Mouse (Mus musculus) large intestine, adult 2 months (tissue): ENCODE measurements at regions not wholly inside any gene's neighbourhood (a gene's known extent, or its start where the extent isn't known, plus 50 kb on each side); places are given as distances from the start of the nearest gene placed in this dataset.

Experiments used
- DNase-seq: peaks from one replicate; pipeline ENCODE4 v3.0.0-alpha.2; 2012; ENCODE audit warnings: low read depth, low spot score
- WGBS: fragments of 180-500 bp; shearing (Covaris S2); methylation state at CpG from one replicate; pipeline ENCODE4 v1.1.7; 2018; 5-methylcytosine and 5-hydroxymethylcytosine counted together

DNA sequence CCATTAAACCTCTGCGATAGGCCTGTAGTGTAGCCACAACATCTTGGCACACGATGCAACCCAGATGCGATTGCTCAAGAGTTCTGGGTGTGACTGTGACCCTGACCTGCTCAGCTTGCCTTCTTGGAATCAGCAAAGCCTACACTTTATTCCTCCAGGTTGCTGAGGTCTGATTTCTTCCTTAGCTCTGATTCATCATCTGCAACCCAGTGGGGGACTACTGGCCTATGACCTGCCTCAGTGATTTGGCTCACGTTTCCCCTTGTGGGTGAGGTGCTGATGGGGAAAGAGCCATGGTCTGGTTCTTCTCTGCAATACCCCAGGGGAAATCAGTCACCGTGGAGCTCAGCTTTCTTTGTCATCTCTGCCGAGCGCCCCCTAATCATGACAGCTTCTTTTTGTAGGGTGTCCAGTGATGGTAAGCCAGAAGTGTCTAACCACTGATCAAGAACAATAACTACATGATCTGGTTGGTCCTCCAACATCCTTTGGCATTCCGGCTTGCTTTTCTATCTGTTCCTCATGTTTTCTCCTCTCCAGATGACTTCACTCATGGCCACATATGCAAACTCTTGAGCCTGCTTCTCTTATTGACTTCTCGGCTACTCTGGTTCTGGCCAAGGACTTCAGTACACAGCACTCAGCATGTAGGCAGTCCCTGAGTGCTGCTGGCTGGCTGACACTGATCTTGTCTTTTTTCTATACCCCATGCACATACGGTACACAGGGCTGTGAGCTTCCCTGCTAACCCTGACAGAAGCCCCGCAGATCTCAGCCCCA lies 163.0 kb downstream of the Gm45692 start:
- DNase-seq: no peak
- 74% methylated on average over 11 of the region's 11 CpGs for WGBS

- WGBS: 79% methylated on average over 2 of the region's 2 CpGs
- no peak for DNase-seq
These were observed 164.6 kb downstream of the Gm45692 start for GRCm38 (mm10) chr8:26283957-26284356.

DNA sequence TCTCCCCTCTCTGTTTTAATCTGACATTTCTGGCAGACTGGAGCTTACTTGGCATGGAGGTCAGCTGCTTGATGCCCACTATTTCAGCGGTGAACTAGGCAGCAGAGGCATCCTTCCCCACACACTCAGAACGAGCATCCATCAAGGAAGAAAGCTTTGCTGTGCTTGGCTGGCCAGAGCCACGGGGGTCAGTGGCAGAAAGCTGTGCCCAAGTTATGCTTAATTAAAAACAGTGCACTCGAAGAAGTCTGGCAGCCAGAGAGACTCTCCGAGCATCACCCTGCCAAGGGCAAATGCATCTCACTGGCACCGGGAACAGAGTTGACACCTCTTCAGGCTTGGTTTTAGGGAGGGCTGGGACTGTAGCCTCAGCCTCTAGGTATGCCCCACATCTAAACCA lies 168.3 kb downstream of the Gm45692 start:
- DNase-seq: no peak
- WGBS: 67% methylated on average over 6 of the region's 6 CpGs

DNA sequence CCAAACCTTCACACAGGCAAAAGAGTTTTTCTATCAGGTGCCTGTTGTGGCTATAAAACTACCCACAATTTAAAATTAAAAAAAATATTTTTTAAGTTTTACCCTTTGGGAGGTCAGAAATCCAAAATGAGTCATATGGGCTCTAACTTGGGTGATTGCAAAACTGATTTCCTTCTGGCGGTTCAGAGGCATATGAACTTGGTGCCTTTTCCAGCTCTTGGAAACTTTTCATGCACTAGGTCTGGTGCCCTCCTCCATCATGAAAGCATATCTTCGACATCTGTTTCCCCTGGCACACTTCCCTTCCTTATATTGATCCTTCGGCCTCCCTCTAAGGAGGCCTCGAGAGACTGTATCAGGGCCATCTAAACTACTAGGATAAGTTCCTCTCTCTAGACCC lies 168.8 kb downstream of the Gm45692 start:
- DNase-seq: no peak
- 73% methylated on average over 4 of the region's 4 CpGs for WGBS

DNA sequence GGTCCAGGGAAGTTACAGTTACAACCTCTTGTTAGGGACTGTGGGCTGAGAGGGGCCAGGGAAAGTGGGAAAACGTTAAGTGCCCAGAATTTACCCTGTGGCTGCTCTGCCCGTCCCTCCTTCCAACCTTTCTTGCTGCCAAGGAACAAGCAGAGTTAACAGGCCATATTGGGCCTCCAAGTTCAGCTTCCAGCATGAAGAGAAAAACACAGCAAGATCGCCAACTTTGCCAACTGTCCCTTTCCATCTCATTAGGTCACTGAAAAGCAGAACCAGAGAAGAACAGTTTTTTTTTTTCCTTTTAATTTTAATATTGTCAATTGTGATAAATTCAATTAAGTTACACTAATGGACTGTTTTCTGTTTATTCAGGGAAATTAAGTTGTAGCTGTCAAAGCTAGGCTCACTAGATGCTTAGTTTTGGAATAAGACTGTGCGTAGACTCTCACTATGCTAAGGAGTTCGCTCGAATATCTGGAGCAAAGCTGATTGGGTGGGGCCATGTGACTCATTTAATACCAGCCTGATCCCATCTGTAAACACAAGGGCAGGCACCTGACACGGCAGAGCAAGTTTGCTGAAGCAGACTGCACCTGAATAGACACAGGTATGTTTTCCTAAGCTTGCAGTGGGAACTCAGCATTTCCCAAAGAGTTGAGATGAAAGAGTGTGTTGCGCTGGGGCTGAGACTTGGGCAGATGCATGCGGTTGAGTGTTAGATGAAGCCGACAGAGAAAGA lies 178.9 kb downstream of the Gm45692 start:
- DNase-seq: no peak
- WGBS: 64% methylated on average over 10 of the region's 10 CpGs

DNA sequence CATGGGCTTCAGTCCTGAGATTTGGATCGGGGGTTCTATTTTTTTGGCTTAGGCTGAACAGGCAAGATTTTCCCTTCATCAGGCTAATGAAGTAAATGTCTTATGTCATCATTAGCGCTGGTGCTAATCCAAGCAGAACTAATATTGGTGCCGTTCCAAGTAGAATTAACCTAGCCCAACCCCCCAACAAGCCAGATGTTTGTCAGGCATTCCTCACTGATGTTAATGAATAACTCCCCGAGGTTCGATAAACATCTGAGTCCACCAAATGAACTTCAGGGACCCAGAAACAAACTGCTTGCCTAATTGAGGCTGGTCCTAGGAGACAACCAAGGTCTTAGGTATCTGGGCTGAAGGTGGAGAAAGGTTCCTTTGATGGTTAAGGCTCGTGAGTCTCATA lies 180.9 kb downstream of the Gm45692 start:
- 24% methylated on average over 6 of the region's 6 CpGs for WGBS
- DNase-seq: no peak

- WGBS: 63% methylated on average over 4 of the region's 4 CpGs
- DNase-seq: no peak
These were observed 182.6 kb downstream of the Gm45692 start for GRCm38 (mm10) chr8:26301961-26302360.

- DNase-seq: no peak
- 79% methylated on average over 6 of the region's 6 CpGs for WGBS
These were observed 185.2 kb downstream of the Gm45692 start for GRCm38 (mm10) chr8:26304566-26304965.

- DNase-seq: no peak
- WGBS: 78% methylated on average over 18 of the region's 18 CpGs
These were observed 185.9 kb downstream of the Gm45692 start for GRCm38 (mm10) chr8:26305061-26305879.

- DNase-seq: no peak
These were observed 188.8 kb downstream of the Gm45692 start for GRCm38 (mm10) chr8:26308121-26308641.

GRCm38 (mm10) chr8:26309764-26310163 lies 190.4 kb downstream of the Gm45692 start:
- WGBS: 44% methylated on average over 6 of the region's 6 CpGs
- no peak for DNase-seq

More at GRCm38 (mm10) chr8:26308121-26308641, 188.8 kb downstream of the Gm45692 start:
- WGBS: 63% methylated on average over 15 of the region's 15 CpGs

DNA sequence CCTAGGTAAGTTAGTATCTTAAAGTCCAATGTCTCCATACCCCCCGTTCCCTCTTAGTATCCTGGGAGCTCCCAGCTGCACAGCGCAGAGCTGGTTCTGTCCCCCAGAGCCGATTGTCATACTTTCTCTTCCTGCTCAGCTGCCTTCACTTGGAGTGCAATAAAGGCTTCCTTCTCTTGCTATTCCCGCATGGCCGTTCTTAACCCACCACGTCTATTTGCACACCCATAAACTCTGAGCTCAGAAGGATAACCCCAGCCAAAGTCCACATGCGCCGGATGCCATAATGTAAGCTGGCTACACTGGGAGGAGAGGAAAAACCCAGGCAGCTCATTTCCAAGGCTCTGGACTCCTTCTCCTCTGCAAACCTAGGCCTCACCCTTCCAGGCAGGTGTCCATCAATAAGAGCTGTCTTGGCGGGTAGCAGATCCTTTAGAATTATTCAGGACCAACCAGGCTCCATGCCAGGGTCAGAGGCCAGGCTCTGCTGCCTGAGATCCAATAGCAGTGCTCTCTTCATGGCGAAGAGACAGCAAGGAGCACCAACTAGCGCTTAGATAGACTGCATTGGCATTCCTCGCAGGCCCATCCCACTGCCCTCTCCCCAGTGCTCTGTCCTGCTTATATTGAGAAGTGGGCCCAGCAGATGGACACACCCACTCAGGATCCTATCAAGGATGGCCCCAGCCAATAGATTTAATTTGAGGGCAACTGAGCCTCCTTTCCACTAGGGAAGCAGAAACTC lies 204.4 kb downstream of the Gm45692 start:
- DNase-seq: peak; percentile 83
- WGBS: 34% methylated on average over 12 of the region's 12 CpGs

DNA sequence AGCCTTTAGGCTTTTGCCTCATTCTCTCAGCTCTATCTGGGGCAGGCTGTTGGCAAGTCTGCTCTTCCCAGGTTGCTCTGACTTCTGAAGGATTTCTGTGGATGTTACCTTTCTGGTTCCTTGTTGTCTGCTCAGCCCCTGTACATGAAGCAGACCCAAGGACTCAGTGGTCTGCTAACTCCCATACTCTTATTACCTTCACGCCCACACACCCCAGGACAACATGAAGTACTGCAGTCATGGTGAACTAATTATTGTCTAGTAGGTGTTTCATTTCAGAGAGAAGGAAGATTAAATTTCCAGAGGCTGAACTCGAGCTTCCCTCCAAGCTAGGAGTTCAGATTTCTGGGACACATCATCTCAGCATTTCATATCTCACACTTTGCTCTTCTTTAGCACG lies 205.3 kb downstream of the Gm45692 start:
- WGBS: 83% methylated on average over 3 of the region's 3 CpGs
- no peak for DNase-seq

DNA sequence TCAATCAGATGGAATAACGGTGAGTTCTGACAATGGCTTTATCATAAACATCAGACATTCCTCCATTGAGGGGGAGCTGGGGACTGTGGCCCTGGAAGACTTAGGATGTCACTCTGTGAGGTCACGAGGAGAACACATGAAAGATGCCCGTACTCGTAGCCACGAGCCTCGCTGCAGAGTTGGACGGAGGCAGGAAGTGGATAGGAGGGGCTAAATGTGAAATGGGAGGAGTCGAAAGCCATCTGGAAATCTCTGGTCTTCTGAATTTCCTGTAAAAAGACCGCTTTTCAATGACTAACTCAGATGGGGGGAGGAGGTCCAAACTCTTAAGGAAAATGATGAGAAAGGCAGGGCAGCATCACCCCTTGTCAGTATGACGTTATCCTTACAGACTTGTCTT lies 210.5 kb downstream of the Gm45692 start:
- no peak for DNase-seq
- 54% methylated on average over 10 of the region's 10 CpGs for WGBS

- no peak for DNase-seq
- 82% methylated on average over 5 of the region's 5 CpGs for WGBS
These were observed 217.7 kb downstream of the Gm45692 start for GRCm38 (mm10) chr8:26336906-26337650.

GRCm38 (mm10) chr8:26345078-26345477 lies 225.7 kb downstream of the Gm45692 start:
- DNase-seq: no peak

DNA sequence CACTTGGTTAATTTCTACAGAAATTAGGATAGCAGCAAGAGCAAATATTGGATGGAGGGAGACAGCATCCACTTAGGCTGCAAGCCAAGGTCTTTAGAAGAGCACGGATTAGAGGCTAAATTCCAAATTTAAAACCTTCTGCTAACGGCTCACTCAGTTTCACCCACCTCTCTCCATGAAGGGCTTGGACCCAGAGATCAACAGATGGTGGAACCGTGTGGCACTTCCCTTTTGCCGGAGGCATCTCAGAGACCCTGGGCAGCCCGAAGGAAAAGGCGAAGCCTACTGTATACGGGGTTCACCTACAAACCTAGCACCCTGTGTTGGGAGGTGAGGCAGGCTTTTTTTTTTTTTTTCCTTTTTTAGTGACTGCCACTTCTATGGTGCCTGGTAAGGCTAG lies 229.9 kb downstream of the Gm45692 start:
- 85% methylated on average over 7 of the region's 7 CpGs for WGBS
- no peak for DNase-seq

More at GRCm38 (mm10) chr8:26345078-26345477, 225.7 kb downstream of the Gm45692 start:
- 31% methylated on average over 6 of the region's 6 CpGs for WGBS

- DNase-seq: no peak
- WGBS: 92% methylated on average over 3 of the region's 3 CpGs
These were observed 230.5 kb downstream of the Gm45692 start for GRCm38 (mm10) chr8:26349854-26350253.

GRCm38 (mm10) chr8:26350616-26351015 lies 231.3 kb downstream of the Gm45692 start:
- no peak for DNase-seq
- WGBS: 81% methylated on average over 4 of the region's 4 CpGs
